Mouse (Mus musculus) E14TG2a.4 (cell line): ENCODE measurements around the gene Elk3.

ENCODE experiments used
- H3K27me3 ChIP-seq: 2 replicates; pipeline ENCODE4 v1.6.1; 2014; ENCODE audit warnings: low read length, control low read depth; ENCODE audit not compliant: insufficient read depth
- H3K36me3 ChIP-seq: 2 replicates; pipeline ENCODE4 v1.6.1; 2014; ENCODE audit warnings: low read length, control low read depth; ENCODE audit not compliant: insufficient read depth
- H3K4me1 ChIP-seq: replicated peaks from 2 replicates; pipeline ENCODE4 v1.6.1; 2014; ENCODE audit warnings: low read depth, low read length, control low read depth
- H3K4me3 ChIP-seq: replicated peaks from 2 replicates; pipeline ENCODE4 v1.5.1; 2014; ENCODE audit warnings: mild to moderate bottlenecking, low read length
- H3K9me3 ChIP-seq: 2 replicates; pipeline ENCODE4 v1.6.1; 2014; ENCODE audit warnings: low read length, control low read depth
- CTCF ChIP-seq: conservative IDR thresholded peaks from 2 replicates; pipeline ENCODE4 v1.5.1; 2014; ENCODE audit warnings: low read length
- NANOG ChIP-seq: IDR thresholded peaks from 2 replicates; pipeline ENCODE4 v1.6.1; 2014; ENCODE audit warnings: borderline replicate concordance, low read length, mixed read lengths
- POU5F1 ChIP-seq: IDR thresholded peaks from 2 replicates; pipeline ENCODE4 v1.6.1; 2014; ENCODE audit warnings: low read length, borderline replicate concordance

Gene Elk3

DNA sequence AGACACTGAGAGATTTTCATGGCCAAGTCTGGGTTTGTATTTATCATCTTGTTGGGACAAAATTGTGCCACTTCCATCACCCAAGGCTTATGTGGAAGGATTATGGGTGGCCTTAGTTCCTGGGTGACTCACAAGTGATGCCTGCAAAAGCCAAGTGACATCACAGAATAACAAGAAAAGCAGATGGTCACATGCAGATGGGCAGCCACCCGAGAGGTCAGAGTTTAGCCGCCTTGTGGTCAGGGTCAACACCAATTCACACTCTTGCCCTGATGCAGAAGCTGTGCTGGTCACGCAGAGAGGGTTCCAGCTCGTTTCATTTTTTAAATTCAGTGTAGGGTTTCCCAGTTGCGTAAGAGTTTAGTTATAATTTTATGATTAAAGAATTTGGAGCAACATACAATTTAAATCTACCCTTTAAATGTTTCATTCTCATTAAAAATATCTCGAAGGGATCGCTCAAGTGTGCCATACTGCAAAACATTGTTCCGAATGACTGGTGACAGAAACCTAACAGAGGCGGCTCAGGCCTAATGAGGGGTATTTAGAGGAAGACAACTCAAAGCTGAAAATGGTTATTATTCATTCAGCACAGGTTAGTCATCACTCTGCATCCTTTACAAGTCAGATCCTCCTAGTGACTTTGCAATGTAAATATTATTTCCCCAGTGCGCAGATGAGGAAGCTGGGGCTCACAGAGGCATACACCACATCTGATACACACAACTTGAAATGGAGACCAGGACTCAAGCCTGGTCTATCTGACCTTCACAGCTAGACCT lies 42.8 kb upstream of the Elk3 start:
- peaks cover 65% of the 10 kb centered on the region for H3K9me3 ChIP-seq
- H3K4me1 ChIP-seq: no peaks in the 10 kb centered on the region
- peaks cover 2% of the 10 kb centered on the region; the same call in 1 of the 2 replicates for H3K36me3 ChIP-seq
- no peak for TF ChIP-seq POU5F1
- no peak for TF ChIP-seq CTCF
- TF ChIP-seq NANOG: no peak
- H3K27me3 ChIP-seq: no peaks in the 10 kb centered on the region
- H3K4me3 ChIP-seq: no peak overlapping the region

DNA sequence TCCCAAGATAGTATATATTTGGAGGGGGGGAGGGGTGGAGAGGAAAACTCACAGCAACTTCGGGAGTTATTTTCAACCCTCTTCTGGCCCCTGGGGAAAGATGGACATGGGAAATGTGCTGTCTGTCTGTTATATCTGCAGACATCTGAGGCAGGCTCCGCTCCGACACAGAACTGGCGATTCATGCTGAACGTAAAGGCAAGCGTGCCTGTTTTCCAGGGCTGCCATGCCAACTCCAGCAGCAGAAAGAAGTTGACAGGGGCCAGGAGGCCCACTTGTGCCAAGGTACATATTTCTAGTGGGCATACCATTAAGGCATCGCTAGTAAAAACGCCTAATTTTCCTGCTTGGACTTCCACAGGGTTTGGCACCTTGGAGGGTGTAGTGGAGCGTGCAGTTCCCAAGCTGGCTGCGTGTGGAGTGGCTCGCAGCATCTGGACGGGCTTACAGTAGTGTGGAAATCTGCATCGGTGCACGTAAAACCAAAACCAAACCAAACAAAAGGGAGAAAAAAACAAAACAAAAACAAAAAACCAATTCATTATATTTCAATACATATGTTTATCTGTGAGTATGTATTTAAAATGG lies 37.1 kb upstream of the Elk3 start:
- Histone ChIP-seq H3K36me3 (no peaks in the 10 kb centered on the region), H3K9me3 (peaks cover 11% of the 10 kb centered on the region), H3K4me3 (no peak overlapping the region), H3K27me3 (no peaks in the 10 kb centered on the region), H3K4me1 (no peaks in the 10 kb centered on the region)
- TF ChIP-seq POU5F1 (no peak), CTCF (no peak), NANOG (no peak)

DNA sequence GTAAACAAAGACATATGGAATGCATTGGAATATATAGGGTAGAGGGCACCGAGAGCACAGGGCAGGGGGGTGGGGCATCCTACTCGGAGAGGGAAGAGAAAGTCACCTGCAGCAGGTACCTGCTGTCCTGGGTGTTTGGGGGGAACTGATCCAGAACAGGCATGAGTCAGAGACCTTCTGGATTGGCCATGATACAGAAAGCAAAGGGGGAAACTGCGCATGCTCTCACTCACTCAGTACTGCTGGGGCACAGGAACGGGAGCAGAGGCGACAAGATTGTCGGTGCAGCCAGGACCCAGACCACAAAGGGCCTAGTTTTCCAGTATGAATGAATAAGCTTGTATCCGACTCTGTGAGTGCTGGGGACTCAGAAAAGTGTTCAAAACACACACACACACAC lies 36.5 kb upstream of the Elk3 start:
- TF ChIP-seq CTCF: no peak
- no peak for TF ChIP-seq NANOG
- no peak for TF ChIP-seq POU5F1
- no peak overlapping the region for H3K4me3 ChIP-seq
- H3K4me1 ChIP-seq: no peaks in the 10 kb centered on the region
- H3K9me3 ChIP-seq: peaks cover 7% of the 10 kb centered on the region
- no peaks in the 10 kb centered on the region for H3K36me3 ChIP-seq
- no peaks in the 10 kb centered on the region for H3K27me3 ChIP-seq

DNA sequence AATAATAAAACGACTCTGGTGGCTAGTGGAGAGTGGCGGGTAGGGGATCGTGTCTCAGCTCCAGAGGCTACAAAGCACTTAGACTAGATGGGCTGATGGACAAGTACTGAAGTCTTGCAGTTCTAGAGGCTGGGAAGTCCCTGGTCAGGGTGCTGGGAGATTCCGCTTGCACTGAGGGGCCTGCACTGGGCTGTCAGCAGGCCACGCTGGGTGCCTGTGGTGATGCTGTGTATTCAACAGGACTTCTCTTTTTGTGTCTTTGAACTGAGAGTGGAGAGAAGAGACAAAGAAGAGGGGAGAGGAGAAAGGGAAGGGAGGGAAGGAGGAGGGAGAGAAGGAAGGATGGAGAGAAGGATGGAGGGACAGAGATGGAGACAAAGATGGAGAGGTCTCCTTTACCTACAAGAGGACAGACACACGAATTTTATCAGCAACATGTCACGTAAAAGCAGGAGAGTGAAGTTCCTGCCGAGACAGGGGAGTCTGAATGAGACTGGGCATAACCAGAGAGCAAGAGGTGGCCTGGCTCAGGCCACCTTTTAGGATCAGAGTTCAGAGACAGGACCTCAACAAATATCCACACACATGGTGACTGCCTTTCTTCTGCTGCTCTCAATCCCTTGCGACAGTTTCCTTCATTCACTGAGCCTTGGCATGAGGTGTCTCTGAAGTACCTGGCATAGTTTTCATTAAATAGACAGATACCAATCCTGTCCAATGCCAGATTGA lies 35.4 kb upstream of the Elk3 start:
- H3K27me3 ChIP-seq: no peaks in the 10 kb centered on the region
- no peak for TF ChIP-seq POU5F1
- no peak for TF ChIP-seq NANOG
- no peak for TF ChIP-seq CTCF

DNA sequence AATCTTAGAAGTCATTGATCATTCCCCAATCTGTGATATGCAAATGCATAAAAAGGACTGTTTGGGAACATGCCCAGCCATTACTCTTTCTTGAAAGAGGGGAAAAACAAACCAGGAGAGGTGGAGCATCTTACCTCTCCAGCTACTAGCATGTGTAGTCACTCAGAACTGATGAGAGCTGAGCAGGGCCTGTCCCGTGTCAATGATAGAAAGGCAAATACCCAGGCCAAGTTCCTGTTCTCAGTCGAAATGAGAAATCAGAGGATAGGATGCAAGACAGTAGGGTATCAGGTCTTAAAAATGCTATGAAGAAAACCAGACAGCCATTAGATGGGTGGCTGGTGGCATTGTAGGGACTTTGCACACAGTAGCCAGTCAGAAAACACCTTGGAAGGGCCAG lies 34.6 kb upstream of the Elk3 start:
- Histone ChIP-seq H3K36me3 (no peaks in the 10 kb centered on the region), H3K9me3 (no peaks in the 10 kb centered on the region), H3K4me3 (no peak overlapping the region), H3K4me1 (no peaks in the 10 kb centered on the region), H3K27me3 (no peaks in the 10 kb centered on the region)
- no peak for TF ChIP-seq NANOG
- TF ChIP-seq POU5F1: no peak
- no peak for TF ChIP-seq CTCF

More for the DNA sequence above, 35.4 kb upstream of the Elk3 start:
- Histone ChIP-seq H3K4me3 (no peak overlapping the region), H3K36me3 (no peaks in the 10 kb centered on the region), H3K9me3 (peaks cover 4% of the 10 kb centered on the region; the same call in 1 of the 2 replicates), H3K4me1 (no peaks in the 10 kb centered on the region)

DNA sequence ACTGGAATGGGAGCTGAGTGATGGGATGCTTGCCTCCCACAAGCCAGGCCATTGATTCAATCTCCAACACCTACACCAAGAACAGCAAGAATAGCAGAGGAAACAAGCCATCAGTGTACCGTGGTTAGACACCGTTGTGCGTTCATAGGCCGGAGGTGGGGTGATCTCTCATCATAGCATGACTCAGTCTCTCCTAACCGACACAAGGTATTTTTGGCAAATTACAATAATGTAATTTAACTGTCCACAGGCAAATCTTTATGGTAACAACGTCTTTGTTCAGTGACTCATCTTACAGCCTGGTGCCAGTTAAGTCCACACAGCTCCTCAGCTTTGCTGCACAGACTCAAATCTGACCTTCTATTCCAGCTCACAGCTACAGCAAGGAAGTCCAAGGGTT lies 32.5 kb upstream of the Elk3 start:
- Histone ChIP-seq H3K9me3 (no peaks in the 10 kb centered on the region), H3K4me1 (no peaks in the 10 kb centered on the region), H3K27me3 (no peaks in the 10 kb centered on the region), H3K4me3 (no peak overlapping the region), H3K36me3 (no peaks in the 10 kb centered on the region)
- no peak for TF ChIP-seq POU5F1
- TF ChIP-seq CTCF: no peak
- no peak for TF ChIP-seq NANOG

DNA sequence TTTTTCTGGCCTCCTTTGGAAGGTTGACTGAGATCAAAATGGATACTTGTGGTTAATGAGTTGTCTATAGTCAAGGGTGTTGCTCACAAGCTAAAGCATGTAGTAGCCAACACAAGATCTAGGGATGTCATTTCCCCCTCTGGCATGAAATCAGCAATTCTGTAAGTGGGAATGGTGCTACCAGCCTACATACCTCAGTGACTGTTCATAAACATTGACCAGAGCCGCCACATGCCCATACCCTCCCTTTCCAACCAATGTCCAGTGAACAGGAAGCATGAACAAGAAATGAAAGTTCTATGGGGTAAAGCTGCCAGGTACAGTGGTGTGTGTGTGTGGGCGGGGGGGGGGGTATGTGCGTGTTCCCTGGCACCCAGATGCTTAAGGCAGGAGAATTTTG lies 32.1 kb upstream of the Elk3 start:
- no peak for TF ChIP-seq NANOG
- TF ChIP-seq POU5F1: no peak
- TF ChIP-seq CTCF: no peak
- Histone ChIP-seq H3K27me3 (no peaks in the 10 kb centered on the region), H3K4me3 (no peak overlapping the region), H3K4me1 (no peaks in the 10 kb centered on the region), H3K9me3 (no peaks in the 10 kb centered on the region), H3K36me3 (no peaks in the 10 kb centered on the region)

DNA sequence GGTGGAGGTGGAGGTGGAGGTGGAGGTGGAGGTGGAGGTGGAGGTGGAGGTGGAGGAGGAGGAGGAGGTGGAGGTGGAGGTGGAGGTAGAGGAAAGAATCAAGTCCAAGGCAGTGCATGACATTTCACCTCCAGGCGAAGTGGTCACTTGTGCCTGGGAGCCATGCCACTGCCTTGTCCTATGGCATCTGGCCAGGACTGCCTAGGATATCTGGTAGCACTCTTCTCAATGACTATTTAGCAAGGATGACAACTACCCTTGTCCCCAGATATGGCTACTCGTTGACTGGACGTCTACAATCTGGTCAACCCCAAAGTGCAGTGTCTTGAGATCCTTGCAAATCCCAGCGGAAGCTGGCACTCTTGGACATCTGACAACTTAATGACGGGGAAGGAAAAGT lies 27.6 kb upstream of the Elk3 start:
- no peaks in the 10 kb centered on the region for H3K27me3 ChIP-seq
- H3K4me3 ChIP-seq: no peak overlapping the region
- TF ChIP-seq CTCF (no peak), NANOG (no peak), POU5F1 (no peak)
- no peaks in the 10 kb centered on the region for H3K9me3 ChIP-seq
- no peaks in the 10 kb centered on the region for H3K36me3 ChIP-seq
- peaks cover 30% of the 10 kb centered on the region for H3K4me1 ChIP-seq
